Mouse (Mus musculus): Measurements from ENCODE around the gene Lpgat1. TPM values are rescaled to one million over a fixed set of nuclear protein-coding genes. Genes with fewer than 3 reads are reported as not detected.

Gene Lpgat1
- polyA plus RNA-seq, 1 experiment from 2014 or later, result 46.2 TPM

GRCm38 (mm10) chr1:191748431-191748830 lies 30.8 kb downstream of the Lpgat1 start:
- no peak overlapping the region for H3K4me2 ChIP-seq (replicated peaks)
- H3K4me3 ChIP-seq (replicated peaks; ENCODE audit: low read length), result no peak overlapping the region
- H3K27ac ChIP-seq, result no peak overlapping the region
- no peak overlapping the region for H3K9ac ChIP-seq
- H3K4me1 ChIP-seq (replicated peaks; ENCODE audit: control insufficient read depth, insufficient read depth, low read length), result no peaks in the 10 kb centered on the region
- H3K9me3 ChIP-seq (ENCODE audit: control insufficient read depth, low read length), result no peaks in the 10 kb centered on the region
- no peak for ATAC-seq (ENCODE audit: low FRiP score)
- 40% methylated on average over 1 of the region's 1 CpGs for WGBS
- no peaks in the 10 kb centered on the region for H3K27me3 ChIP-seq (ENCODE audit: control insufficient read depth, insufficient read depth, low read length)
- DNase-seq (ENCODE audit: low spot score), result no peak
- H3K36me3 ChIP-seq (replicated peaks; ENCODE audit: control insufficient read depth, insufficient read depth), result peaks cover 8% of the 10 kb centered on the region

- Histone ChIP-seq H3K9ac (no peak overlapping the region), H3K4me2 (replicated peaks) (no peak overlapping the region), H3K9me3 (ENCODE audit: control insufficient read depth, low read length) (no peaks in the 10 kb centered on the region), H3K27me3 (ENCODE audit: control insufficient read depth, insufficient read depth, low read length) (no peaks in the 10 kb centered on the region), H3K36me3 (replicated peaks; ENCODE audit: control insufficient read depth, insufficient read depth) (peaks cover 40% of the 10 kb centered on the region), H3K4me1 (replicated peaks; ENCODE audit: control insufficient read depth, insufficient read depth, low read length) (no peaks in the 10 kb centered on the region), H3K4me3 (replicated peaks; ENCODE audit: low read length) (no peak overlapping the region), H3K27ac (no peak overlapping the region)
- WGBS, result 92% methylated on average over 3 of the region's 3 CpGs
- ATAC-seq (ENCODE audit: low FRiP score) (no peak), DNase-seq (ENCODE audit: low spot score) (no peak)
Observed at GRCm38 (mm10) chr1:191756520-191757199, 39.0 kb downstream of the Lpgat1 start.

GRCm38 (mm10) chr1:191774106-191774505 lies 56.5 kb downstream of the Lpgat1 start:
- H3K4me1 ChIP-seq (replicated peaks; ENCODE audit: control insufficient read depth, insufficient read depth, low read length), result no peaks in the 10 kb centered on the region
- DNase-seq (ENCODE audit: low spot score) (no peak), ATAC-seq (ENCODE audit: low FRiP score) (no peak)
- no peak overlapping the region for H3K4me2 ChIP-seq (replicated peaks)
- no peak overlapping the region for H3K27ac ChIP-seq
- no peaks in the 10 kb centered on the region for H3K27me3 ChIP-seq (ENCODE audit: control insufficient read depth, insufficient read depth, low read length)
- H3K9me3 ChIP-seq (ENCODE audit: control insufficient read depth, low read length), result no peaks in the 10 kb centered on the region
- H3K4me3 ChIP-seq (replicated peaks; ENCODE audit: low read length), result no peak overlapping the region
- peaks cover 71% of the 10 kb centered on the region for H3K36me3 ChIP-seq (replicated peaks; ENCODE audit: control insufficient read depth, insufficient read depth)
- no peak overlapping the region for H3K9ac ChIP-seq
- 80% methylated on average over 5 of the region's 5 CpGs for WGBS

DNA sequence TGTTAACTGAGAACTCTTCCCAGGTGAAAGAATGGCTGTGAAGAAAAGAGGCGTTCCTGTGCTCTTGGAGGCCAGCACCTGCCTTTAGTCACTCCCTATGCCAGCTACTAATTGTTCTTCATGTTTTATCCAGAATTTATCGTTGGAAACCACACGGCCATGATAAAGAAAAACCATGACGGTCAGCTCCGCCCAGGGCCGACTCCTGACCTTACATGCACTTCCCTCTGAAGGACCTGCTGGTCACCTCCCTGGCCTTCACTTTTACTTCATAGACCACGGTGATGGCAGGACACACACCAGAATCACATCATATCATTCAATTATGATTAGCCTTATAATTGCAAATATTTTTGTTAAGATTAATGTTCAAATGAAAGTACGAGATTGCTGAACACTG lies 57.5 kb downstream of the Lpgat1 start:
- H3K4me3 ChIP-seq (replicated peaks; ENCODE audit: low read length), result no peak overlapping the region
- no peaks in the 10 kb centered on the region for H3K9me3 ChIP-seq (ENCODE audit: control insufficient read depth, low read length)
- no peak for DNase-seq (ENCODE audit: low spot score)
- no peak for ATAC-seq (ENCODE audit: low FRiP score)
- H3K27ac ChIP-seq, result no peak overlapping the region
- no peaks in the 10 kb centered on the region for H3K27me3 ChIP-seq (ENCODE audit: control insufficient read depth, insufficient read depth, low read length)
- no peak overlapping the region for H3K4me2 ChIP-seq (replicated peaks)
- 90% methylated on average over 8 of the region's 8 CpGs for WGBS
- H3K4me1 ChIP-seq (replicated peaks; ENCODE audit: control insufficient read depth, insufficient read depth, low read length), result no peaks in the 10 kb centered on the region
- peaks cover 75% of the 10 kb centered on the region for H3K36me3 ChIP-seq (replicated peaks; ENCODE audit: control insufficient read depth, insufficient read depth)
- H3K9ac ChIP-seq, result no peak overlapping the region

DNA sequence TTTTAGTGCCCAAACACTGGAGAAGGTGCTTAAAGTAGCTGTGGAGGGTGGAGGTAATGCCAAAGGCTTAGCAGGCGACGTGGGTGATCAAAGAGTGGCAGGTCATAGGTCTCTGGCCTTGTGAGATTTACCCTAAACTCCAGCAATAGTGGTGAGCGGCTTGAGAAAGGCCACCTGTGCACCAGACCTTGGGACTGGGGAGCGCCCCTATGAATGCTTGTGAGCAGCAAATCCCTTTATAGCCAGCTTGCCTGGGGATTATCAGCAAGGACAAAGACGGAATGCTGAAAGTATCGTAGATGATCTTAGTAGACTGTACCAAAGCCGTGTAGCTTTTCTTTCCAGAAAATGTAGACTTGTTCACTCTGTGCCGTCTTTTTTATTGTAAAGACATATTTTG lies 59.9 kb downstream of the Lpgat1 start:
- Histone ChIP-seq H3K4me1 (replicated peaks; ENCODE audit: control insufficient read depth, insufficient read depth, low read length) (no peaks in the 10 kb centered on the region), H3K27me3 (ENCODE audit: control insufficient read depth, insufficient read depth, low read length) (no peaks in the 10 kb centered on the region), H3K36me3 (replicated peaks; ENCODE audit: control insufficient read depth, insufficient read depth) (peaks cover 61% of the 10 kb centered on the region), H3K4me2 (replicated peaks) (no peak overlapping the region), H3K27ac (no peak overlapping the region), H3K4me3 (replicated peaks; ENCODE audit: low read length) (no peak overlapping the region), H3K9ac (no peak overlapping the region), H3K9me3 (ENCODE audit: control insufficient read depth, low read length) (no peaks in the 10 kb centered on the region)
- DNase-seq (ENCODE audit: low spot score) (no peak), ATAC-seq (ENCODE audit: low FRiP score) (no peak)
- 84% methylated on average over 8 of the region's 8 CpGs for WGBS

DNA sequence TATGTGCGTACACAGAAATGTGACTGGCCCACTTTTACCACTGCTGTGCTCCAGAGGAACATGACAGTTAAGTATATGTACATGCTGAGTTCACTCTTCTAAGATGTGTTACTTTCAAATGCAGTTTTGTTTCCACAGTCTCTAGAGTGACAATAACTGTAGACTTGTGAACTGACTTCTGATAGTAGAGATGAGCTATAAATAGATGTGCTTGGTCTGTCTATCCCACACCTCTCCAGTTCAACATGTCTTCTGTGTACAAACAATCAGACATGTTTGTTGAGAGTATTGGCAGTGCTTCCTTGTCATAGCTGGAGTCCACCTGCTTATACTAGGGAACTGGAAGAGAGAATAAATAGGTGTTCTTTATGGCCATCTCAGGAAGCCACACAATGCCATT lies 62.8 kb downstream of the Lpgat1 start:
- H3K4me1 ChIP-seq (replicated peaks; ENCODE audit: control insufficient read depth, insufficient read depth, low read length), result no peaks in the 10 kb centered on the region
- no peaks in the 10 kb centered on the region for H3K27me3 ChIP-seq (ENCODE audit: control insufficient read depth, insufficient read depth, low read length)
- no peak overlapping the region for H3K4me2 ChIP-seq (replicated peaks)
- WGBS, result 90% methylated on average over 1 of the region's 1 CpGs
- H3K4me3 ChIP-seq (replicated peaks; ENCODE audit: low read length), result no peak overlapping the region
- DNase-seq (ENCODE audit: low spot score), result no peak
- no peak overlapping the region for H3K27ac ChIP-seq
- no peak overlapping the region for H3K9ac ChIP-seq
- ATAC-seq (ENCODE audit: low FRiP score), result no peak
- peaks cover 40% of the 10 kb centered on the region for H3K36me3 ChIP-seq (replicated peaks; ENCODE audit: control insufficient read depth, insufficient read depth)
- H3K9me3 ChIP-seq (ENCODE audit: control insufficient read depth, low read length), result no peaks in the 10 kb centered on the region

DNA sequence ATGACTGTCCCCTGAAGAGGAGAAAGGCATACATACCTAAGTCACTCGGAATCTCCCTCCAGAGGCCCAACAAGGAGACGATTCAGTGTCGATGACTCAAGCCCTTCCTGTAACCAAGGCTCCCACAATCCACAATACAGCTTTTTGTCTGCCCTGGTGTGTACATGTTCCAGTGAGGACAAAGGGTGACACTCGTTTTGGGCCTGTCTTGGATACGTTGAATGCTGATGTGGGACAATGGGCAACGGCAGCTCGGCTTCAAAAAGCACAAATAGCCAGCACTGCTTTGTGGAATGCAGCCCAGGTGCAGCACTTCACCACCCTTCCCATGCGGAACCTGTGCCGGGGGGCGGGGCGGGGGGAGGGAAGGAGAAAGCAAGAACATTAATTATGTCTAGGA lies 67.5 kb downstream of the Lpgat1 start:
- Histone ChIP-seq H3K27me3 (ENCODE audit: control insufficient read depth, insufficient read depth, low read length) (no peaks in the 10 kb centered on the region), H3K9me3 (ENCODE audit: control insufficient read depth, low read length) (peaks cover 11% of the 10 kb centered on the region), H3K4me3 (replicated peaks; ENCODE audit: low read length) (no peak overlapping the region), H3K9ac (no peak overlapping the region), H3K27ac (no peak overlapping the region), H3K4me2 (replicated peaks) (no peak overlapping the region), H3K36me3 (replicated peaks; ENCODE audit: control insufficient read depth, insufficient read depth) (no peaks in the 10 kb centered on the region; the same call in 1 of the 2 replicates), H3K4me1 (replicated peaks; ENCODE audit: control insufficient read depth, insufficient read depth, low read length) (no peaks in the 10 kb centered on the region)
- 48% methylated on average over 11 of the region's 11 CpGs for whole genome bisulfite sequencing
- no peak for DNase-seq (ENCODE audit: low spot score)
- ATAC-seq (ENCODE audit: low FRiP score), result no peak

DNA sequence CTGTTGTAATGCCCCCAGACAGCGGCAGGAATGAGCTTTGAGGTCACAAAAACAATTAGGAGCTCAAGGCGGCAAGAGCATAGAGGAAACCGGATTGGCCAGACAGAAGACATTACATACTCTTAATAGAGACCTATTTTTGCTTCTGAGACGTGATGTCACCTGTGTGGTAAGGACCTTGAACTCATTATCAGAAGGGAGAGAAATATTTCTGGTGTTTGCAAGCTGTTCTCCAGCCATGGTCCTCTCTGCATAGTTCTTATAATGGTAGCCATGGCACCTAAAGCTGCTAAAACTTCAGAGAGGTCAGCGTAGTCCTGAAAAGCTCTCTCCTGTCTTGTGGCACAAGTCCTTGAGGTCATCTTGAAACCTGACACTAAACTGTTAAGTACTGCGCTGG lies 68.6 kb downstream of the Lpgat1 start:
- DNase-seq (ENCODE audit: low spot score) (no peak), ATAC-seq (ENCODE audit: low FRiP score) (no peak)
- H3K4me2 ChIP-seq (replicated peaks), result no peak overlapping the region
- peaks cover 12% of the 10 kb centered on the region for H3K9me3 ChIP-seq (ENCODE audit: control insufficient read depth, low read length)
- no peaks in the 10 kb centered on the region for H3K4me1 ChIP-seq (replicated peaks; ENCODE audit: control insufficient read depth, insufficient read depth, low read length)
- H3K27ac ChIP-seq, result no peak overlapping the region
- H3K36me3 ChIP-seq (replicated peaks; ENCODE audit: control insufficient read depth, insufficient read depth), result no peaks in the 10 kb centered on the region
- H3K9ac ChIP-seq, result no peak overlapping the region
- no peak overlapping the region for H3K4me3 ChIP-seq (replicated peaks; ENCODE audit: low read length)
- H3K27me3 ChIP-seq (ENCODE audit: control insufficient read depth, insufficient read depth, low read length), result no peaks in the 10 kb centered on the region
- 73% methylated on average over 6 of the region's 6 CpGs for WGBS

DNA sequence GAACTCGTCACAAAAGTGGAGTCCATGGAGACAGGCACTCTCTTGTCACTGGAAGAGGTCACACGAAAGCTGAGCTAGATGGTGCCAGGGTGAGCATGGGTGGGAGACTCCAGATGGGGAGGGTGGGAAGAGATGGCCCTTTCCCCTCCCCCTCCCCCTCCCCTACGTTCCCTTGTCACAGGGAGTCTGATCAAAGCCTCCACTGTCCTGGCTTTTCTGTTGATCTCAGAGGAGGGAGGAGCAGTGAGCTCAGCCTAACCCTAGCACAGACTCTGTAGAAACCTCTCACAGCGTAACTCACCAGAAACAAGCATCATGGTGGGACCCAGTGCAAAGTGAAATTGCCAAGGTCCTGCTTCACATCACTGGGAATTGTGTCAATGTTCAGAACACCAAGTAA lies 69.7 kb downstream of the Lpgat1 start:
- Histone ChIP-seq H3K9ac (no peak overlapping the region), H3K4me3 (replicated peaks; ENCODE audit: low read length) (no peak overlapping the region), H3K4me2 (replicated peaks) (no peak overlapping the region), H3K27me3 (ENCODE audit: control insufficient read depth, insufficient read depth, low read length) (no peaks in the 10 kb centered on the region), H3K4me1 (replicated peaks; ENCODE audit: control insufficient read depth, insufficient read depth, low read length) (no peaks in the 10 kb centered on the region), H3K9me3 (ENCODE audit: control insufficient read depth, low read length) (peaks cover 12% of the 10 kb centered on the region), H3K36me3 (replicated peaks; ENCODE audit: control insufficient read depth, insufficient read depth) (no peaks in the 10 kb centered on the region), H3K27ac (no peak overlapping the region)
- no peak for DNase-seq (ENCODE audit: low spot score)
- ATAC-seq (ENCODE audit: low FRiP score), result no peak
- 36% methylated on average over 4 of the region's 4 CpGs for WGBS

GRCm38 (mm10) chr1:191792991-191793390 lies 75.4 kb downstream of the Lpgat1 start:
- no peak overlapping the region for H3K4me2 ChIP-seq (replicated peaks)
- DNase-seq (ENCODE audit: low spot score), result no peak
- no peaks in the 10 kb centered on the region for H3K4me1 ChIP-seq (replicated peaks; ENCODE audit: control insufficient read depth, insufficient read depth, low read length)
- H3K27me3 ChIP-seq (ENCODE audit: control insufficient read depth, insufficient read depth, low read length), result no peaks in the 10 kb centered on the region
- H3K9ac ChIP-seq, result no peak overlapping the region
- H3K4me3 ChIP-seq (replicated peaks; ENCODE audit: low read length), result no peak overlapping the region
- no peak for ATAC-seq (ENCODE audit: low FRiP score)
- WGBS, result 79% methylated on average over 8 of the region's 8 CpGs
- H3K9me3 ChIP-seq (ENCODE audit: control insufficient read depth, low read length), result peaks cover 12% of the 10 kb centered on the region
- no peaks in the 10 kb centered on the region for H3K36me3 ChIP-seq (replicated peaks; ENCODE audit: control insufficient read depth, insufficient read depth)
- H3K27ac ChIP-seq, result no peak overlapping the region

Measured in hindbrain, embryonic 14.5 days (tissue).